Mouse (Mus musculus): ENCODE data around the gene Gm20696. TPM values are rescaled to one million over a fixed set of nuclear protein-coding genes. Genes with fewer than 3 reads are reported as not detected.

Gm20696 gene
- polyA plus RNA-seq, 1 experiment, result 0.24 TPM

DNA sequence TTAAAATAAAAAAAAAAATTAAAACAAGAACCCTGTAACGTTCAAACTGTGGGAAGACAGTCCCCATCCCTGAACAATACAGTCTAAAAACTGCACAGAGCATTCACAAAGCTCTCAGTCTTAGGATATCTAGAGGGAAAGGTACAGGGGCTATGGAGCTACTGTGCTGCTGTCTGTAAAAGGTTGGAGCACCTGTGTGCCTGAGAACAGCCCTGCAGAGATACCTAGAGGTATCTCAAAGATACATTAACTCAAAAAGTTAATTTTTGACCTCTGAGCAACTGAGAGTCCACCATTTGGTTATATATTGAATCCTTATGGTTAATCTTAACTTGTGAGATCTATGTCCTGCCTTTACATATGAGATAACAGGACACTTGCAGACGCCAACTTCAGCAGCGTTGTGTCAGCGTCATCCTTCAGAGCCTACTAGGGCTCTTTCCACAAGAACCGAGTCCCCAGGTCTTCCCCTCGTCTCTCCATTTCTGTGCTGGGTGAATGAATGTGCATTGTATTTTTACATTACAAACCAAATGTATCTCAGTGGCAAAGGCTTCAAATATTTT is 174.5 kb downstream of the Gm20696 start:
- H3K36me3 ChIP-seq (ENCODE audit: control insufficient read depth, insufficient read depth, low read length, poor library complexity, severe bottlenecking), result no peaks in the 10 kb centered on the region
- H3K9me3 ChIP-seq (replicated peaks; ENCODE audit: control insufficient read depth, insufficient read depth, low read length, poor library complexity, severe bottlenecking), result no peaks in the 10 kb centered on the region
- H3K27ac ChIP-seq (ENCODE audit: insufficient read depth, low read length), result no peak overlapping the region
- no peak overlapping the region for H3K9ac ChIP-seq (ENCODE audit: low read depth, poor library complexity, severe bottlenecking)
- no peaks in the 10 kb centered on the region for H3K4me1 ChIP-seq (ENCODE audit: control insufficient read depth, insufficient read depth, low read length)
- no peak overlapping the region for H3K4me3 ChIP-seq (ENCODE audit: low read depth, low read length)
- H3K27me3 ChIP-seq (ENCODE audit: control insufficient read depth, insufficient read depth, low read length, poor library complexity, severe bottlenecking), result no peaks in the 10 kb centered on the region
- TF ChIP-seq EP300 (IDR thresholded peaks at IDR 0.05; ENCODE audit: insufficient read depth, low read depth, low read length), result no peak
- TF ChIP-seq POLR2A (IDR thresholded peaks at IDR 0.05; ENCODE audit: insufficient read depth, low read length), result no peak
- TF ChIP-seq CTCF (IDR thresholded peaks at IDR 0.05; ENCODE audit: low read depth, low read length), result no peak

GRCm38 (mm10) chr6:99491146-99491545 is 175.5 kb downstream of the Gm20696 start:
- no peaks in the 10 kb centered on the region for H3K27me3 ChIP-seq (ENCODE audit: control insufficient read depth, insufficient read depth, low read length, poor library complexity, severe bottlenecking)
- no peak overlapping the region for H3K9ac ChIP-seq (ENCODE audit: low read depth, poor library complexity, severe bottlenecking)
- TF ChIP-seq POLR2A (IDR thresholded peaks at IDR 0.05; ENCODE audit: insufficient read depth, low read length) (no peak), CTCF (IDR thresholded peaks at IDR 0.05; ENCODE audit: low read depth, low read length) (no peak), EP300 (IDR thresholded peaks at IDR 0.05; ENCODE audit: insufficient read depth, low read depth, low read length) (no peak)
- H3K9me3 ChIP-seq (replicated peaks; ENCODE audit: control insufficient read depth, insufficient read depth, low read length, poor library complexity, severe bottlenecking), result no peaks in the 10 kb centered on the region
- no peaks in the 10 kb centered on the region for H3K36me3 ChIP-seq (ENCODE audit: control insufficient read depth, insufficient read depth, low read length, poor library complexity, severe bottlenecking)
- no peak overlapping the region for H3K4me3 ChIP-seq (ENCODE audit: low read depth, low read length)
- no peaks in the 10 kb centered on the region for H3K4me1 ChIP-seq (ENCODE audit: control insufficient read depth, insufficient read depth, low read length)
- H3K27ac ChIP-seq (ENCODE audit: insufficient read depth, low read length), result no peak overlapping the region

GRCm38 (mm10) chr6:99489900-99490648 is 176.5 kb downstream of the Gm20696 start:
- TF ChIP-seq POLR2A (IDR thresholded peaks at IDR 0.05; ENCODE audit: insufficient read depth, low read length) (no peak), EP300 (IDR thresholded peaks at IDR 0.05; ENCODE audit: insufficient read depth, low read depth, low read length) (no peak), CTCF (IDR thresholded peaks at IDR 0.05; ENCODE audit: low read depth, low read length) (no peak)
- H3K9me3 ChIP-seq (replicated peaks; ENCODE audit: control insufficient read depth, insufficient read depth, low read length, poor library complexity, severe bottlenecking), result no peaks in the 10 kb centered on the region
- no peaks in the 10 kb centered on the region for H3K36me3 ChIP-seq (ENCODE audit: control insufficient read depth, insufficient read depth, low read length, poor library complexity, severe bottlenecking)
- no peaks in the 10 kb centered on the region for H3K27me3 ChIP-seq (ENCODE audit: control insufficient read depth, insufficient read depth, low read length, poor library complexity, severe bottlenecking)
- H3K9ac ChIP-seq (ENCODE audit: low read depth, poor library complexity, severe bottlenecking), result no peak overlapping the region
- no peaks in the 10 kb centered on the region for H3K4me1 ChIP-seq (ENCODE audit: control insufficient read depth, insufficient read depth, low read length)
- no peak overlapping the region for H3K4me3 ChIP-seq (ENCODE audit: low read depth, low read length)
- no peak overlapping the region for H3K27ac ChIP-seq (ENCODE audit: insufficient read depth, low read length)

DNA sequence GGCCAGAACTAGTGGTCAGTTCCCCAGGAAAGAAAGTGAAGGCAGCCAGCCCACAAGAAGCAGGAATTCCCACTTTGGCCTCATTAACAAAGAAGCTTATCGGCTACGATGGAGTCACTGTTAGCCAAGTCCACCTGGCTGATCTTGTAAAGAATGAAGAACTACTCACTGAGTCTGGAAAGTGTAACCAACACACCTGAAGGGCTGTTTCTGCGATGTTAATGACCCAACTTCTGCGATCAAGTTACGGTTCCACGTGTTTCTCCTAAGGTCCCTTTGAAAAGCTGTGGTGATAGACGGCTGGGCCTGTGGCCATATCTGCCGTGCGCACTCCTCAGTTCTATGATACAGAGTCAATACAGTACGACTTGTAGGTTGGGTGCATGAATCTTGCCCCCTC is 177.2 kb downstream of the Gm20696 start:
- Histone ChIP-seq H3K36me3 (ENCODE audit: control insufficient read depth, insufficient read depth, low read length, poor library complexity, severe bottlenecking) (no peaks in the 10 kb centered on the region), H3K27me3 (ENCODE audit: control insufficient read depth, insufficient read depth, low read length, poor library complexity, severe bottlenecking) (no peaks in the 10 kb centered on the region), H3K27ac (ENCODE audit: insufficient read depth, low read length) (no peak overlapping the region), H3K9ac (ENCODE audit: low read depth, poor library complexity, severe bottlenecking) (no peak overlapping the region), H3K9me3 (replicated peaks; ENCODE audit: control insufficient read depth, insufficient read depth, low read length, poor library complexity, severe bottlenecking) (no peaks in the 10 kb centered on the region), H3K4me1 (ENCODE audit: control insufficient read depth, insufficient read depth, low read length) (no peaks in the 10 kb centered on the region), H3K4me3 (ENCODE audit: low read depth, low read length) (no peak overlapping the region)
- no peak for TF ChIP-seq EP300 (IDR thresholded peaks at IDR 0.05; ENCODE audit: insufficient read depth, low read depth, low read length)
- no peak for TF ChIP-seq CTCF (IDR thresholded peaks at IDR 0.05; ENCODE audit: low read depth, low read length)

- Histone ChIP-seq H3K4me1 (ENCODE audit: control insufficient read depth, insufficient read depth, low read length) (no peaks in the 10 kb centered on the region), H3K27ac (ENCODE audit: insufficient read depth, low read length) (no peak overlapping the region), H3K9ac (ENCODE audit: low read depth, poor library complexity, severe bottlenecking) (no peak overlapping the region)
Observed at GRCm38 (mm10) chr6:99485884-99486640, 180.5 kb downstream of the Gm20696 start.

More at GRCm38 (mm10) chr6:99485884-99486640, 180.5 kb downstream of the Gm20696 start:
- H3K9me3 ChIP-seq (replicated peaks; ENCODE audit: control insufficient read depth, insufficient read depth, low read length, poor library complexity, severe bottlenecking), result no peaks in the 10 kb centered on the region
- no peaks in the 10 kb centered on the region for H3K36me3 ChIP-seq (ENCODE audit: control insufficient read depth, insufficient read depth, low read length, poor library complexity, severe bottlenecking)
- H3K27me3 ChIP-seq (ENCODE audit: control insufficient read depth, insufficient read depth, low read length, poor library complexity, severe bottlenecking), result no peaks in the 10 kb centered on the region
- TF ChIP-seq CTCF (IDR thresholded peaks at IDR 0.05; ENCODE audit: low read depth, low read length) (no peak), POLR2A (IDR thresholded peaks at IDR 0.05; ENCODE audit: insufficient read depth, low read length) (no peak), EP300 (IDR thresholded peaks at IDR 0.05; ENCODE audit: insufficient read depth, low read depth, low read length) (no peak)
- no peak overlapping the region for H3K4me3 ChIP-seq (ENCODE audit: low read depth, low read length)

Measured in ES-Bruce4 (cell line).